ENCODE assay signal across 7 mouse cellular contexts in genomic region chr7:58658790-58659405, GRCm38 (mm10). TPM values are rescaled to one million over a fixed set of nuclear protein-coding genes. Genes with fewer than 3 reads are reported as not detected.
DNase-seq lines count a peak whose midpoint lies in the region; ATAC-seq and TF ChIP-seq lines count a peak whose summit lies in the region.

No protein-coding gene starts in this region.

- H3K4me1 ChIP-seq in lung, embryonic 16.5 days (replicated peaks; ENCODE audit: control insufficient read depth, insufficient read depth, low read length), result no peaks in the 10 kb centered on the region
- H3K4me1 ChIP-seq in forebrain, embryonic 13.5 days, result peaks cover 11% of the 10 kb centered on the region
- peaks cover 4% of the 10 kb centered on the region; the same call in 1 of the 2 replicates for H3K4me1 ChIP-seq in limb, embryonic 14.5 days (ENCODE audit: control insufficient read depth, insufficient read depth, low read length)
- no peaks in the 10 kb centered on the region; the same call in 1 of the 2 replicates for H3K4me1 ChIP-seq in stomach, embryonic 14.5 days (ENCODE audit: control insufficient read depth, insufficient read depth, low read length)

- peak overlapping the region; percentile 93 for H3K4me2 ChIP-seq in lung, embryonic 16.5 days (ENCODE audit: low read depth, low read length)
- peak overlapping the region; percentile 93 for H3K4me2 ChIP-seq in forebrain, embryonic 13.5 days
- peak overlapping the region; percentile 93 for H3K4me2 ChIP-seq in limb, embryonic 14.5 days (replicated peaks; ENCODE audit: low read depth, low read length, severe bottlenecking)
- peak overlapping the region; percentile 89 for H3K4me2 ChIP-seq in stomach, embryonic 14.5 days (replicated peaks; ENCODE audit: low read depth, low read length)

- 20% methylated on average over 14 of the region's 14 CpGs for WGBS in lung, embryonic 16.5 days
- WGBS in forebrain, embryonic 13.5 days, result 28% methylated on average over 14 of the region's 14 CpGs
- 27% methylated on average over 14 of the region's 14 CpGs for WGBS in limb, embryonic 14.5 days
- 24% methylated on average over 14 of the region's 14 CpGs for WGBS in stomach, embryonic 14.5 days

- H3K4me3 ChIP-seq in lung, embryonic 16.5 days (ENCODE audit: low read length), result peak overlapping the region; percentile 79
- peak overlapping the region; percentile 75 for H3K4me3 ChIP-seq in forebrain, embryonic 13.5 days
- H3K4me3 ChIP-seq in limb, embryonic 14.5 days (replicated peaks; ENCODE audit: low read length), result peak overlapping the region; percentile 75
- peak overlapping the region; percentile 72 for H3K4me3 ChIP-seq in stomach, embryonic 14.5 days (ENCODE audit: low read depth, low read length)

- no peak for TF ChIP-seq POLR2A in limb, embryonic 14.5 days (IDR thresholded peaks at IDR 0.05; ENCODE audit: borderline replicate concordance, extremely low read depth, insufficient read depth, insufficient read length)

- H3K9me3 ChIP-seq in lung, embryonic 16.5 days (ENCODE audit: control insufficient read depth, low read length), result no peaks in the 10 kb centered on the region
- H3K9me3 ChIP-seq in forebrain, embryonic 13.5 days (replicated peaks), result no peaks in the 10 kb centered on the region
- H3K9me3 ChIP-seq in limb, embryonic 14.5 days (ENCODE audit: control insufficient read depth, low read length), result no peaks in the 10 kb centered on the region
- H3K9me3 ChIP-seq in stomach, embryonic 14.5 days (ENCODE audit: control insufficient read depth, low read depth, low read length), result no peaks in the 10 kb centered on the region

- no peaks in the 10 kb centered on the region for H3K27me3 ChIP-seq in lung, embryonic 16.5 days (ENCODE audit: control insufficient read depth, insufficient read depth, low read depth, low read length)
- H3K27me3 ChIP-seq in forebrain, embryonic 13.5 days, result peaks cover 4% of the 10 kb centered on the region; the same call in 1 of the 2 replicates
- no peaks in the 10 kb centered on the region for H3K27me3 ChIP-seq in limb, embryonic 14.5 days (ENCODE audit: control insufficient read depth, insufficient read depth, low read length)
- no peaks in the 10 kb centered on the region for H3K27me3 ChIP-seq in stomach, embryonic 14.5 days (ENCODE audit: control insufficient read depth, insufficient read depth, low read length)

- H3K36me3 ChIP-seq in lung, embryonic 16.5 days (ENCODE audit: control insufficient read depth, insufficient read depth, low read length), result no peaks in the 10 kb centered on the region
- no peaks in the 10 kb centered on the region for H3K36me3 ChIP-seq in forebrain, embryonic 13.5 days (ENCODE audit: poor library complexity, severe bottlenecking)
- H3K36me3 ChIP-seq in limb, embryonic 14.5 days (ENCODE audit: control insufficient read depth, insufficient read depth, low read length), result no peaks in the 10 kb centered on the region
- H3K36me3 ChIP-seq in stomach, embryonic 14.5 days (ENCODE audit: control insufficient read depth, insufficient read depth, low read length), result no peaks in the 10 kb centered on the region

- H3K9ac ChIP-seq in lung, embryonic 16.5 days (ENCODE audit: low read length), result peak overlapping the region; percentile 81
- peak overlapping the region; percentile 81 for H3K9ac ChIP-seq in forebrain, embryonic 13.5 days
- peak overlapping the region; percentile 75 for H3K9ac ChIP-seq in limb, embryonic 14.5 days (ENCODE audit: low read depth, low read length, severe bottlenecking)
- peak overlapping the region; percentile 53 for H3K9ac ChIP-seq in stomach, embryonic 14.5 days (replicated peaks; ENCODE audit: low read depth, low read length)

- no peak for DNase-seq in lung, postnatal 25 days (ENCODE audit: low spot score)
- no peak for DNase-seq in limb, embryonic 14.5 days (ENCODE audit: low spot score)
- DNase-seq in yolk sac, embryonic 10.5 days (ENCODE audit: low spot score), result no peak
- no peak for DNase-seq in kidney, adult 9 months

- H3K27ac ChIP-seq in lung, embryonic 16.5 days (ENCODE audit: low read length), result no peak overlapping the region; the same call in 1 of the 2 replicates
- H3K27ac ChIP-seq in forebrain, embryonic 13.5 days, result no peak overlapping the region
- no peak overlapping the region for H3K27ac ChIP-seq in limb, embryonic 14.5 days (replicated peaks; ENCODE audit: low read depth, low read length)
- H3K27ac ChIP-seq in stomach, embryonic 14.5 days (ENCODE audit: low read length), result no peak overlapping the region; the same call in 1 of the 2 replicates

- ATAC-seq in lung, embryonic 16.5 days (ENCODE audit: low read depth), result no peak
- ATAC-seq in forebrain, embryonic 13.5 days, result peak; percentile 1; the same call in 1 of the 2 replicates
- ATAC-seq in limb, embryonic 14.5 days (ENCODE audit: low FRiP score, low read depth), result no peak
- peak; percentile 12; the same call in 1 of the 2 replicates for ATAC-seq in stomach, embryonic 14.5 days (ENCODE audit: insufficient number of reproducible peaks, insufficient read depth, low FRiP score, low read depth)

RNA-seq across cellular contexts. Expression of gene Atp10a, which starts 2.9 kb away (rescaled TPM):
- 3.1 and 3.5 TPM in 2 replicates for polyA plus RNA-seq in lung, embryonic 16.5 days (2015; fragmentation: Nextera tagmentation; extraction: Ambion mirVana)
- 1.5 and 1.6 TPM in 2 replicates for polyA plus RNA-seq in forebrain, embryonic 13.5 days (2015; fragmentation: Nextera tagmentation; extraction: Ambion mirVana)
- 6.6 and 7.6 TPM in 2 replicates for polyA plus RNA-seq in limb, embryonic 14.5 days (2012; rRNA removed)
- polyA plus RNA-seq in limb, embryonic 14.5 days (2014; fragmentation: Nextera tagmentation; extraction: Ambion mirVana), result 2.9 and 3.0 TPM in 2 replicates
- polyA plus RNA-seq in stomach, embryonic 14.5 days (2014; fragmentation: Nextera tagmentation; extraction: Ambion mirVana), result 4.3 and 4.4 TPM in 2 replicates

Comparison
In these comparisons a context has a peak if more than half of its experiments do, and no peak if none do; other contexts are left out.
1. ATAC-seq: peak in forebrain, embryonic 13.5 days (single experiment) and stomach, embryonic 14.5 days (single experiment); none in lung, embryonic 16.5 days (single experiment) and limb, embryonic 14.5 days (single experiment).
2. Peak in every context shown above with its lines, with median percentiles within 50 percentile points of each other: H3K4me2 ChIP-seq, H3K4me3 ChIP-seq and H3K9ac ChIP-seq.